Mouse (Mus musculus): ENCODE data around the gene Sh3d21. TPM values are rescaled to one million over a fixed set of nuclear protein-coding genes. Genes with fewer than 3 reads are reported as not detected.

Gene Sh3d21
- polyA plus RNA-seq, 1 experiment from 2014 or later: 0.89 TPM

DNA sequence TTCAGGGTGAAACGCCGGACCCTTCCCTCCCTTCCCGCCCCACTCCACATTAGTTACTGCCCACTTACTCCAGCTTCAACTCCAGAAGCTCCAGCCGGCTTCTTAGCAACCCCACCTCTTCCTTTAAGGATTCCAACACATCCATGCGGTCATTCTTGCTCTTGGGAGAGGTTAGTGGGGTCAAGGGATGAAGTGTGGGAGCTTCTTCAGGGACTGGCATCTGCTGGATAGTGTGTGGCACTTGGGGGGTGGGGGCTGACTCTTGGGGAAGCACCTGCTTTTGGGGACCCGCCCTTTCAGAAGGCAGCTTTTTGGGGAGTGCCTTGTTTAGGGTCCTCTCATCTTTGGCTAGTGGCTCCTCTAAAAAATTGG lies 12.4 kb downstream of the Sh3d21 start:
- Histone ChIP-seq H3K4me2 (peak overlapping the region; percentile 12; the same call in 1 of the 2 replicates), H3K27ac (replicated peaks) (no peak overlapping the region), H3K36me3 (no peaks in the 10 kb centered on the region), H3K4me1 (replicated peaks) (peaks cover 30% of the 10 kb centered on the region), H3K4me3 (no peak overlapping the region), H3K27me3 (peaks cover 44% of the 10 kb centered on the region), H3K9ac (no peak overlapping the region), H3K9me3 (no peaks in the 10 kb centered on the region)
- no peak for ATAC-seq (ENCODE audit: low read depth)
- WGBS: 76% methylated on average over 6 of the region's 6 CpGs

DNA sequence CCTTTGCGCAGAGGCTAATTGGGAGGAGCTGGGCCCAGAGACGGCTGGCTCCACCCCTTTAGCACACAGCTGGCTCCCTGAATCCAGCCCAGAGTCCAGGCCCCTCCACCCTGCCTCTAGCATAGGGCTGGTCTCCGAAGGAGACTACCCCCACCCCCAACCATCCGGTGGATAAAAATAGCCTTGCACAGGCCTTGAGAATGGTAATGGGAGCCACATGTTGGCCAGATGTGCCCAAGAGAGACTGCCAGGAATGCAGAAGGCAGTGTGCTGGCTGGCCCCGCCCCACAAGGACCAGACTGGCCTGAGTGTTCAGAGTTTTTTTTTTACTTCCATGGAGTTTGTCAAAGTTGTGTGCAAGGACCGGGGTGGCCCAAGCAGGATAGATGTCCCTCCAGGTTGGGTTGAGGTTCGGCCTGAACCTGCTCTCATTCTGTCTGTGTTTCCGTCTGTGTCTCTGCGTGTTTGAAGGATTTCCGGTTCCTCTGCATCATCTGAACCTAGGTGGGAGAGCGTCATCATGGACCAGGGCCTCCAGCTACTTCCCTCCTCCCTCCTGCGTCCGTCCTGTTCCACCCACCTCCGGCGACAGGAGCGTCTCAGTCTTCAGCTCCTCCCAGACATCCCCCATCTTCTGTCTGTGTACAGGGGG lies 12.9 kb downstream of the Sh3d21 start:
- peak overlapping the region; percentile 46 for H3K4me3 ChIP-seq
- no peak overlapping the region for H3K9ac ChIP-seq
- peak overlapping the region; percentile 65; the same call in 1 of the 2 replicates for H3K4me2 ChIP-seq
- peak; percentile 9; the same call in 1 of the 2 replicates for ATAC-seq (ENCODE audit: low read depth)
- H3K27me3 ChIP-seq: peaks cover 44% of the 10 kb centered on the region
- H3K36me3 ChIP-seq: no peaks in the 10 kb centered on the region
- H3K4me1 ChIP-seq (replicated peaks): peaks cover 30% of the 10 kb centered on the region
- 64% methylated on average over 16 of the region's 16 CpGs for WGBS
- H3K27ac ChIP-seq (replicated peaks): 0 out of 2 replicates have a peak overlapping the region, but pooled peaks have one; percentile 68
- H3K9me3 ChIP-seq: no peaks in the 10 kb centered on the region

DNA sequence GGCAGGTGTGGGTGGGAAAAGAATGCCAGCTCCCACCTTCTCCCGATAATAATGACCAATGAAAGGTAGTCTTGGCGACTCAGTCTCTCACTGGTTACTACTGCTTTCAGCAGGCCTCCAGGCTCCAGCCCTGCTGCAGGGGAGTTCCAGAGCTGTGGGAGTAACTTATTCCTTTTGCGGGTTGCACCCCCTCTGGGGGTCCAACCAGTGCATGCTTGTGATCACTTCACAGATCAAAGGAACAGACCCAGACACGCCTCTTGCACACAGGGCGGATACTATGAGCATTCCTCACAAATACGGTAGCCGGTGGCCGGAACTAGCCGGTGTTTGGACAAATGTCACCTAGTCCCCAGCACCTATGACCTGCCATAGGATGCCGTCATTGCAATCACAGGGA lies 13.5 kb downstream of the Sh3d21 start:
- Histone ChIP-seq H3K36me3 (no peaks in the 10 kb centered on the region), H3K9me3 (no peaks in the 10 kb centered on the region), H3K4me1 (replicated peaks) (peaks cover 30% of the 10 kb centered on the region), H3K9ac (0 out of 2 replicates have a peak overlapping the region, but pooled peaks have one; percentile 68), H3K27ac (replicated peaks) (0 out of 2 replicates have a peak overlapping the region, but pooled peaks have one; percentile 68), H3K4me3 (peak overlapping the region; percentile 46), H3K27me3 (peaks cover 44% of the 10 kb centered on the region), H3K4me2 (peak overlapping the region; percentile 65)
- 58% methylated on average over 10 of the region's 10 CpGs for WGBS
- no peak for ATAC-seq (ENCODE audit: low read depth)

DNA sequence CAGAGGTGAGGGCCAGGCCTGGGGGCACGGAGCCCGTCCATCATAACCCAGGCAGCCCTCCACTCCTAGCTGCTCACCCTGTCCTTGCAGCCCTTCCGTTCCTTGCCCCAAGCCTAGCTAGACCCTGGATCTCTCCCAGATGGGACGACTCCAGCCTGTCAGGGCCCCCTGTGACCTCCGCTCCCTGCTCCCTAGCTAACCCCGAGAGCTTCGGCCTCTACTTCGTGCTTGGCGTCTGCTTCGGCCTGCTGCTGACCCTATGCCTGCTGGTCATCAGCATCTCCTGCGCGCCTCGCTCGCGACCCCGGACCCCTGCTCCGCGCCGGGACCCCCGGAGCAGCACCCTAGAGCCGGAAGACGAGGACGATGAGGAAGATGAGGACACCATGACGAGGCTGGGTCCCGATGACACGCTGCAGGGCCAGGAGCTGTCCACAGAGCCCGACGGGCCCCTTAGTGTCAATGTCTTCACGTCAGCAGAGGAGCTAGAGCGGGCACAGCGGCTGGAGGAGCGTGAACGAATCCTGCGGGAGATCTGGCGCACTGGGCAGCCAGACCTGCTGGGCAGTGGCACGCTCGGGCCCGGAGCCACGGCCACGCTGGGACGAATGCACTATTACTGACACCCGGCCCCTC lies 14.1 kb downstream of the Sh3d21 start:
- Histone ChIP-seq H3K4me3 (peak overlapping the region; percentile 46), H3K36me3 (no peaks in the 10 kb centered on the region), H3K9me3 (no peaks in the 10 kb centered on the region), H3K27ac (replicated peaks) (peak overlapping the region; percentile 68), H3K27me3 (peaks cover 44% of the 10 kb centered on the region), H3K4me2 (peak overlapping the region; percentile 65), H3K9ac (peak overlapping the region; percentile 68), H3K4me1 (replicated peaks) (peaks cover 27% of the 10 kb centered on the region)
- WGBS: 23% methylated on average over 42 of the region's 42 CpGs
- ATAC-seq (ENCODE audit: low read depth): 0 out of 2 replicates have a peak, but pooled peaks have one; percentile 15

DNA sequence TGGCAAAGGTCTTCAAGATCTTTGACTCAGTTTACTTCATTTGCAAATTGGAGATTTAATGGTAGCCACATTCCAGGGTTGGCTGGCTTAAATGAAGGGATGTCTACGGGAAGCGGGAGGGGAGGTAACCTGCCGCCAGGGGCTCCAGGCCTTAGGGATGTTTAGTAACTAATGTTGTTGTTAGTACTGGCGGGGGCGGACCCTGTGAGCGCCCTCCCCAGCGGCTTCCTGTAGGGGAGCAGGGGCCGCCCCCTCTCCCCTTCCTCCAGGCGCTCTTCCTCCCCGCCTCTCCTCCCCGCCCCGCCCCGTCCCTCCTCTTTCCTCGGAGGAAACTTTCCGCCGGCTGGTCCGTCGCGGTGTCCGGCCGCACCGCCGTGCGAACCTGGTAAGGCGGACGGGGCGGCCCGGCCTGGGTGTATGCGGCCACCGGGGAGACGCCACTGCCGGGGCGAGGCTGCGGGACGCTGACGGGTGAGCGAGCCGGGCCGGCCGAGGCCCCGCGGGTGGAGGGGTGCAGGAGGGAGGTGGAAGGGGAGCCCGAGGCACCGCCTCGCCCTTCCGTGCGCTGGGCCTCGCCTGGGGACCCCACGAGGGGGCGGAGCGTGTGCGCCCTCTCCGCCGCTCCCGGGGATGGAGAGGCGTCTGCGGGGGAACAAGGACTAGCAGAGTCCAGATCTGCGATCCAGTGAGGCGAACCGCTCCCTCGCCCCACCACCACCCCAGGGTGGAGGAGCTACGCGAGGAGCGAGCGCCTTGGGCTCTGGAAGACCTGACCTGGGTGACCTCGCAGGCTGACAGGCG lies 14.9 kb downstream of the Sh3d21 start:
- Histone ChIP-seq H3K9me3 (no peaks in the 10 kb centered on the region), H3K4me2 (peak overlapping the region; percentile 65), H3K9ac (peak overlapping the region; percentile 68), H3K4me3 (peak overlapping the region; percentile 46), H3K27ac (replicated peaks) (peak overlapping the region; percentile 68), H3K36me3 (no peaks in the 10 kb centered on the region), H3K4me1 (replicated peaks) (peaks cover 27% of the 10 kb centered on the region), H3K27me3 (peaks cover 44% of the 10 kb centered on the region)
- WGBS: 1% methylated on average over 55 of the region's 67 CpGs
- 0 out of 2 replicates have a peak, but pooled peaks have one; percentile 32 for ATAC-seq (ENCODE audit: low read depth)

GRCm38 (mm10) chr4:126147533-126148160 lies 15.6 kb downstream of the Sh3d21 start, which contains the start of gene Eva1b:
Gene Eva1b, plus strand, starts transcription at chr4:126147744.
- ATAC-seq (ENCODE audit: low read depth): 0 out of 2 replicates have a peak, but pooled peaks have one; percentile 36
- H3K36me3 ChIP-seq: no peaks in the 10 kb centered on the region
- peak within 1 kb of the TSS; percentile 68 for H3K27ac ChIP-seq (replicated peaks)
- peak within 1 kb of the TSS; percentile 68 for H3K9ac ChIP-seq
- WGBS: 2% methylated on average over 23 of the region's 24 CpGs
- H3K4me3 ChIP-seq: peak within 1 kb of the TSS; percentile 46
- H3K4me2 ChIP-seq: peak within 1 kb of the TSS; percentile 65
- H3K4me1 ChIP-seq (replicated peaks): peaks cover 27% of the 10 kb centered on the region
- peaks cover 44% of the 10 kb centered on the region for H3K27me3 ChIP-seq
- no peaks in the 10 kb centered on the region for H3K9me3 ChIP-seq

DNA sequence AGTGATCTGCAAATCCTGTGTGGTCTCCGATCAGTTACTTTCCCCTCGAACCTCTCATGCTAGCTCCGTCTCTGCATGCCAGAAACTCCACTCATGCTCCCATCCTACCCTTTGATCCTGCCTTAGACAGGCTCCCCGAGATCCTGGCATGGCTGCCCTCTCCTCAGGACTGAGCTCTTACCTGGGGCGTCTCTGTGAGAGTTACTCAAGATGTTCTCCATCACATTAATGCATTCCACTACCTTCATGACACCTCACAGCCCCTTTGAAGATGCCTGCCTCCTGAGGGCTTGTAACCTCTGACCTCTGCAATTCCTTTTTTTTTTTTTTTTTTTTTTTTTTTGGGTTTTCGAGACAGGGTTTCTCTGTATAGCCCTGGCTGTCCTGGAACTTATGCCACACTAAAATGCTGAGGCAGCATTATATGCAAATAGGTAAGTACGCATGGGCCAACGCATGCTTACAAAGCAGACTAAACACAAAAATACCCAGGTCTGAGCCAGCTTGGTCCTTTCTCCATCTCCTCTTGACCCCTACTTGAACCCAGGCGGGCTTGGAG lies 16.2 kb downstream of the Sh3d21 start:
- peak overlapping the region; percentile 65 for H3K4me2 ChIP-seq
- no peak for ATAC-seq (ENCODE audit: low read depth)

DNA sequence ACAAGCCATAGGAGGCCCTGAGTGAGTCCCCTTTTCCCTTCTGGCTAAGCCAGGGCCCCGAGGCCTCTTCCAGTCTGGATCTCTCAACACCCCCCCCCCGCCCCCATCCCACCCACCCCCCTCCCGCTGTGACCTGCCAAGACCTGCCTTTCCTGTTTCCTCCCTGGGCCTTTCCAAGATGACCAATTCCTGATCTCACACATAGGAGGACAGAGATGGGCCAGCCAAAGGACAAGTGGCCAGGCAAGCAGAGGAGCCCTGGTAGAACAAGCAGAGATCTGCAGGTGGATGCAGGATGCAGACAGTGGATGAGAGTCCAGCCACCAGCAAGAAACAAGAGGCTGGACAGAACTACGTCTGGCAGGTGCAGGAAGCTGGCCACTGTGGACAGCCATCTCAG lies 17.9 kb downstream of the Sh3d21 start:
- no peak overlapping the region for H3K27ac ChIP-seq (replicated peaks)
- no peak overlapping the region for H3K4me2 ChIP-seq
- no peak for ATAC-seq (ENCODE audit: low read depth)
- 61% methylated on average over 4 of the region's 4 CpGs for WGBS
- H3K27me3 ChIP-seq: peaks cover 41% of the 10 kb centered on the region
- peaks cover 24% of the 10 kb centered on the region for H3K4me1 ChIP-seq (replicated peaks)
- H3K36me3 ChIP-seq: peaks cover 5% of the 10 kb centered on the region
- H3K9me3 ChIP-seq: no peaks in the 10 kb centered on the region
- H3K4me3 ChIP-seq: no peak overlapping the region
- H3K9ac ChIP-seq: no peak overlapping the region

More for the DNA sequence above, 16.2 kb downstream of the Sh3d21 start:
- WGBS: 38% methylated on average over 9 of the region's 9 CpGs
- Histone ChIP-seq H3K27me3 (peaks cover 44% of the 10 kb centered on the region), H3K4me1 (replicated peaks) (peaks cover 27% of the 10 kb centered on the region), H3K9ac (0 out of 2 replicates have a peak overlapping the region, but pooled peaks have one; percentile 34), H3K36me3 (no peaks in the 10 kb centered on the region), H3K9me3 (no peaks in the 10 kb centered on the region), H3K27ac (replicated peaks) (no peak overlapping the region), H3K4me3 (no peak overlapping the region)

DNA sequence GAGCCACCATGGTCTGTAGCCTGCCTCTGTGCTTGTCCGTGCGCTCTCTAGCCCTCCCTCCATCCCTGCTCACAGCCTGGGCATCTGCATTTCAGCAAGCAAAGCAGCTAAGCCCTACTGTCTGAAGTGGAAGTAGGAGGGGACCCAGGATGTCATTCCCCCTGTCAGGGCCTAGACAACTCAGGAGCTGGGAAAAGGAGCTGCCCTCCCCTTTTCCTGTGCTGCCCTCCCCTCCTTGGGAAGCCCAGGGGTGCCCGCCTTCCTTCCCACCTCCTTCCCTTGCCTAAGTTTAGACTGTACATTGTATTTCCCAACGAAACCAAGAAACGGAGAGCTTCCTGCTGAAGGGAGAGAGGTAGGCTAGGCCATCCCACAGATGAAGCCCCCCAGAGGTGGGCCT lies 22.3 kb downstream of the Sh3d21 start:
- Histone ChIP-seq H3K27me3 (no peaks in the 10 kb centered on the region), H3K4me2 (no peak overlapping the region), H3K9ac (no peak overlapping the region), H3K27ac (replicated peaks) (no peak overlapping the region), H3K4me3 (no peak overlapping the region), H3K36me3 (peaks cover 48% of the 10 kb centered on the region), H3K9me3 (no peaks in the 10 kb centered on the region), H3K4me1 (replicated peaks) (no peaks in the 10 kb centered on the region)
- ATAC-seq (ENCODE audit: low read depth): no peak
- WGBS: 80% methylated on average over 5 of the region's 5 CpGs

- H3K9me3 ChIP-seq: no peaks in the 10 kb centered on the region
- no peak for ATAC-seq (ENCODE audit: low read depth)
- H3K4me3 ChIP-seq: no peak overlapping the region
- peaks cover 75% of the 10 kb centered on the region for H3K36me3 ChIP-seq
- WGBS: 72% methylated on average over 4 of the region's 4 CpGs
- no peak overlapping the region for H3K4me2 ChIP-seq
- H3K4me1 ChIP-seq (replicated peaks): peaks cover 12% of the 10 kb centered on the region
- H3K9ac ChIP-seq: no peak overlapping the region
- H3K27me3 ChIP-seq: no peaks in the 10 kb centered on the region
- no peak overlapping the region for H3K27ac ChIP-seq (replicated peaks)
These were observed 25.5 kb downstream of the Sh3d21 start for GRCm38 (mm10) chr4:126137773-126138172.

GRCm38 (mm10) chr4:126134639-126135038 lies 28.7 kb downstream of the Sh3d21 start:
- H3K4me3 ChIP-seq: no peak overlapping the region
- peaks cover 41% of the 10 kb centered on the region for H3K4me1 ChIP-seq (replicated peaks)
- no peak for ATAC-seq (ENCODE audit: low read depth)
- no peak overlapping the region for H3K4me2 ChIP-seq
- no peak overlapping the region for H3K9ac ChIP-seq
- H3K9me3 ChIP-seq: no peaks in the 10 kb centered on the region
- H3K36me3 ChIP-seq: peaks cover 85% of the 10 kb centered on the region
- WGBS: 88% methylated on average over 4 of the region's 4 CpGs
- H3K27ac ChIP-seq (replicated peaks): no peak overlapping the region
- H3K27me3 ChIP-seq: no peaks in the 10 kb centered on the region
